Mouse (Mus musculus): ENCODE measurements at regions not wholly inside any gene's neighbourhood (a gene's known extent, or its start where the extent isn't known, plus 50 kb on each side); places are given as distances from the start of the nearest gene placed in this dataset.

- H3K9ac ChIP-seq, result no peak overlapping the region
- WGBS, result 74% methylated on average over 8 of the region's 8 CpGs
These were observed 553.6 kb upstream of the Tmpo start for GRCm38 (mm10) chr10:91734691-91735090.

DNA sequence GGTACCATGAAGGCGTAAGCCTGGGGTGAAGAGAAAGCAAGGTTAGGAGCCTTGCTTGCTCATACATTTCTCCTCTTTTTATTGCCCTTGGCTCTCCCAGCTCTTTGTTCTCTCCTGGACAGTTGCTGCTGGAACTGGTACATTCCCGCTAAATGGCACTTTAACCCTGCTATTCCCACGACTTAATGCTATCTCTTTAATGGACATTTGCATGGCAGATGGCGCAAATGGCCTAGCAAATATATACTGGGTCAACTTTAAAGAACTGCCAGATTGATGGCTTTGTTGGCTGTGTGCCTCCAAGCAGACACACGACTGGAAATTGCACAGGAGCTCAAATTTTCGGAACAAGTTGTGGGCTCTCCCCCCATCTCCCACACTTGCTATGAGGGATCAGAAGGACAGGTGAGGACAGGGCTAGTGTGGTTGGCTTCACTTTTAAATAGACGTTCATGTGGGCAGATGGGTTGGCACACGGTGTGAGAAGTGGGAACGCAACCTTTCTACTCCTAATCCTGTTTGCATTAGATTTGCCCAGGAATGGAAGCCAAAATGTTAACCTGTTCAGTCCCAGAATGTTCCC lies 551.0 kb upstream of the Tmpo start:
- Histone ChIP-seq H3K9me3 (no peaks in the 10 kb centered on the region), H3K4me2 (replicated peaks) (no peak overlapping the region), H3K27me3 (replicated peaks) (no peaks in the 10 kb centered on the region), H3K9ac (no peak overlapping the region), H3K27ac (no peak overlapping the region), H3K4me3 (replicated peaks) (no peak overlapping the region), H3K36me3 (no peaks in the 10 kb centered on the region), H3K4me1 (replicated peaks) (no peaks in the 10 kb centered on the region)
- WGBS, result 57% methylated on average over 9 of the region's 9 CpGs
- ATAC-seq, result no peak

More at GRCm38 (mm10) chr10:91734691-91735090, 553.6 kb upstream of the Tmpo start:
- Histone ChIP-seq H3K36me3 (no peaks in the 10 kb centered on the region), H3K4me2 (replicated peaks) (no peak overlapping the region), H3K27ac (no peak overlapping the region), H3K4me1 (replicated peaks) (no peaks in the 10 kb centered on the region), H3K4me3 (replicated peaks) (no peak overlapping the region), H3K9me3 (no peaks in the 10 kb centered on the region), H3K27me3 (replicated peaks) (no peaks in the 10 kb centered on the region)
- no peak for ATAC-seq

GRCm38 (mm10) chr10:91730062-91730461 lies 548.9 kb upstream of the Tmpo start:
- Histone ChIP-seq H3K9me3 (no peaks in the 10 kb centered on the region), H3K4me1 (replicated peaks) (no peaks in the 10 kb centered on the region), H3K27me3 (replicated peaks) (no peaks in the 10 kb centered on the region), H3K4me3 (replicated peaks) (no peak overlapping the region), H3K36me3 (no peaks in the 10 kb centered on the region), H3K4me2 (replicated peaks) (no peak overlapping the region), H3K9ac (no peak overlapping the region), H3K27ac (no peak overlapping the region)
- WGBS, result 91% methylated on average over 6 of the region's 6 CpGs
- ATAC-seq, result no peak

- no peak overlapping the region for H3K4me2 ChIP-seq (replicated peaks)
- no peaks in the 10 kb centered on the region for H3K27me3 ChIP-seq (replicated peaks)
- H3K4me3 ChIP-seq (replicated peaks), result no peak overlapping the region
- WGBS, result 84% methylated on average over 9 of the region's 9 CpGs
- no peak overlapping the region for H3K9ac ChIP-seq
- H3K9me3 ChIP-seq, result no peaks in the 10 kb centered on the region
- H3K4me1 ChIP-seq (replicated peaks), result no peaks in the 10 kb centered on the region
- no peaks in the 10 kb centered on the region for H3K36me3 ChIP-seq
- ATAC-seq, result no peak
- H3K27ac ChIP-seq, result no peak overlapping the region
These were observed 538.7 kb upstream of the Tmpo start for GRCm38 (mm10) chr10:91719561-91720371.

DNA sequence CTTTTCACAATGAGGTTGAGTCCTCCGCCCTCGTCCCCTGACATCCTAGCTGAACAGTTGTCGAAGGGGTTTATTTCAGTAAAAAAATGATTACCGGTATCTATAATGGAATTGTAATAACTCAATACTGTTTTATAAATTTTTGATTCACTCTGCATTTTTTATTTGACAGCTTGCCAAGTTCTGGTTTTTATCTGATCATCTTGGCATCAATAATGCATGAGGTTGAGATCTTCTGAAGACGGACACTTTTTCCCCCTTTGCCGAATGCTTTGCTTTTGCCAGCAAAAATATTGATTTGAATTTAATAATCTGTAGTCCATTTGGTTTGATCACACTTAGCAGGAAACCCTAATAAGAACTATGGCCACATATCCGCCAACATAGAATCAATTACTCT lies 535.5 kb upstream of the Tmpo start:
- WGBS, result 91% methylated on average over 7 of the region's 7 CpGs

DNA sequence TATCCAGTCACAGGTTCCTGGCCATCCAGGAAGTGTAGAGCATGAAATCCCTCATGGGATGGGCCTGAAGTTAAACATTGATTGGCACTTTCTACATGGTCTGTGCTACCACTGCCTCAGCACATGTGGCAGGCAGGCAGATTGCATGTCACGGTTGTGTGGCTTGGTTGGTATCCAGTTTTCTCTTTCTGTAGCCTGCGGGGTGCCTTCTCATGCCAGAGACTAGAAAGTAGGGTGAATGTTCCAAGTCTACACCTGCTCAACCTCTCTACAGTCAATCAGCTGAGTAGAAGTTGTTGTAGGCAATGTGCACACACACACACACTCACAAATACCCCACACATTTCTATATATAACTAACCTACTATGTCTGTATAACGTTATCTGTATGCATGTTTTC lies 533.5 kb upstream of the Tmpo start:
- WGBS, result 81% methylated on average over 3 of the region's 3 CpGs
- Histone ChIP-seq H3K27ac (no peak overlapping the region), H3K4me1 (replicated peaks) (no peaks in the 10 kb centered on the region), H3K9me3 (no peaks in the 10 kb centered on the region), H3K9ac (no peak overlapping the region), H3K4me3 (replicated peaks) (no peak overlapping the region), H3K27me3 (replicated peaks) (no peaks in the 10 kb centered on the region), H3K36me3 (no peaks in the 10 kb centered on the region), H3K4me2 (replicated peaks) (no peak overlapping the region)
- no peak for ATAC-seq

More for the DNA sequence above, 535.5 kb upstream of the Tmpo start:
- H3K9me3 ChIP-seq, result no peaks in the 10 kb centered on the region
- no peak overlapping the region for H3K4me2 ChIP-seq (replicated peaks)
- no peak for ATAC-seq
- H3K4me3 ChIP-seq (replicated peaks), result no peak overlapping the region
- no peak overlapping the region for H3K27ac ChIP-seq
- no peaks in the 10 kb centered on the region for H3K4me1 ChIP-seq (replicated peaks)
- no peaks in the 10 kb centered on the region for H3K27me3 ChIP-seq (replicated peaks)
- H3K9ac ChIP-seq, result no peak overlapping the region
- no peaks in the 10 kb centered on the region for H3K36me3 ChIP-seq

GRCm38 (mm10) chr10:91713529-91713928 lies 532.4 kb upstream of the Tmpo start:
- H3K4me1 ChIP-seq (replicated peaks), result no peaks in the 10 kb centered on the region
- H3K9me3 ChIP-seq, result no peaks in the 10 kb centered on the region
- no peak for ATAC-seq
- WGBS, result 44% methylated on average over 7 of the region's 7 CpGs
- no peak overlapping the region for H3K4me2 ChIP-seq (replicated peaks)
- H3K27me3 ChIP-seq (replicated peaks), result no peaks in the 10 kb centered on the region
- H3K36me3 ChIP-seq, result no peaks in the 10 kb centered on the region
- no peak overlapping the region for H3K9ac ChIP-seq
- H3K27ac ChIP-seq, result no peak overlapping the region
- no peak overlapping the region for H3K4me3 ChIP-seq (replicated peaks)

- no peak for ATAC-seq
- Histone ChIP-seq H3K4me2 (replicated peaks) (no peak overlapping the region), H3K27ac (no peak overlapping the region), H3K9ac (no peak overlapping the region), H3K9me3 (no peaks in the 10 kb centered on the region), H3K36me3 (no peaks in the 10 kb centered on the region), H3K27me3 (replicated peaks) (no peaks in the 10 kb centered on the region), H3K4me3 (replicated peaks) (no peak overlapping the region), H3K4me1 (replicated peaks) (no peaks in the 10 kb centered on the region)
- 89% methylated on average over 3 of the region's 3 CpGs for WGBS
These were observed 525.7 kb upstream of the Tmpo start for GRCm38 (mm10) chr10:91706816-91707215.

GRCm38 (mm10) chr10:91704751-91705150 lies 523.6 kb upstream of the Tmpo start:
- no peaks in the 10 kb centered on the region for H3K36me3 ChIP-seq
- H3K4me1 ChIP-seq (replicated peaks), result no peaks in the 10 kb centered on the region
- H3K4me2 ChIP-seq (replicated peaks), result no peak overlapping the region
- H3K27ac ChIP-seq, result no peak overlapping the region
- no peak overlapping the region for H3K9ac ChIP-seq
- no peaks in the 10 kb centered on the region for H3K9me3 ChIP-seq
- H3K27me3 ChIP-seq (replicated peaks), result no peaks in the 10 kb centered on the region
- 57% methylated on average over 3 of the region's 3 CpGs for WGBS
- no peak overlapping the region for H3K4me3 ChIP-seq (replicated peaks)
- no peak for ATAC-seq

- Histone ChIP-seq H3K4me2 (replicated peaks) (no peak overlapping the region), H3K4me1 (replicated peaks) (no peaks in the 10 kb centered on the region), H3K36me3 (no peaks in the 10 kb centered on the region), H3K9ac (no peak overlapping the region), H3K9me3 (no peaks in the 10 kb centered on the region), H3K27ac (no peak overlapping the region), H3K4me3 (replicated peaks) (no peak overlapping the region), H3K27me3 (replicated peaks) (no peaks in the 10 kb centered on the region)
- ATAC-seq, result no peak
- 72% methylated on average over 3 of the region's 3 CpGs for WGBS
These were observed 520.7 kb upstream of the Tmpo start for GRCm38 (mm10) chr10:91701822-91702221.

DNA sequence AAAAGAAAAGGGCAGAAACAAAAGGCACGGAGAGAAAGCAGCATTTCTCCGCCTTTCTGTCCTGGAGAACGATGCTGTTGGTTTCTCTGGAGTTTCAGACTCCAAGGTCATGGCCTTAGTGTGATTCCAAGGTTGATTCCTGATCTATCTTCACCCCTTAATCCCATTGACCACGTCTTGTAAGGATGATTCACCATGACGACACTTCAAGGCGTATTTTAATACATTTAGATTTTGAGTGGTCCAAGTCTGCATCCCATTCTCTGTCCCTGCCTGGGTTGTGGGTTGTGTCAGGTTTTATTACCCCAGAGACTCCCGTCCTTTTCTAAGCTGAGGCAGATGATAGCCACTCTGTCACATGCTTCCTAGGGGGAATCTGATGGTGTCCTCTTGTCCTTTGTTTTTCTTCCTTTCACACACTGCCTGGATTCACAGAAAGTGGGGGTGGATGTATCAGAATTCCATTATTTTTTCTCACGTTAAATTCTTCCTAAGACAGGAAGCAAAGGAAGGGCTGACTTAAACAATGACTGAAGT lies 505.0 kb upstream of the Tmpo start:
- H3K36me3 ChIP-seq, result no peaks in the 10 kb centered on the region
- H3K4me2 ChIP-seq (replicated peaks), result no peak overlapping the region
- H3K9me3 ChIP-seq, result no peaks in the 10 kb centered on the region
- no peak overlapping the region for H3K9ac ChIP-seq
- no peak overlapping the region for H3K27ac ChIP-seq
- H3K4me1 ChIP-seq (replicated peaks), result no peaks in the 10 kb centered on the region
- no peak overlapping the region for H3K4me3 ChIP-seq (replicated peaks)
- 61% methylated on average over 8 of the region's 8 CpGs for WGBS
- no peaks in the 10 kb centered on the region for H3K27me3 ChIP-seq (replicated peaks)
- ATAC-seq, result no peak

DNA sequence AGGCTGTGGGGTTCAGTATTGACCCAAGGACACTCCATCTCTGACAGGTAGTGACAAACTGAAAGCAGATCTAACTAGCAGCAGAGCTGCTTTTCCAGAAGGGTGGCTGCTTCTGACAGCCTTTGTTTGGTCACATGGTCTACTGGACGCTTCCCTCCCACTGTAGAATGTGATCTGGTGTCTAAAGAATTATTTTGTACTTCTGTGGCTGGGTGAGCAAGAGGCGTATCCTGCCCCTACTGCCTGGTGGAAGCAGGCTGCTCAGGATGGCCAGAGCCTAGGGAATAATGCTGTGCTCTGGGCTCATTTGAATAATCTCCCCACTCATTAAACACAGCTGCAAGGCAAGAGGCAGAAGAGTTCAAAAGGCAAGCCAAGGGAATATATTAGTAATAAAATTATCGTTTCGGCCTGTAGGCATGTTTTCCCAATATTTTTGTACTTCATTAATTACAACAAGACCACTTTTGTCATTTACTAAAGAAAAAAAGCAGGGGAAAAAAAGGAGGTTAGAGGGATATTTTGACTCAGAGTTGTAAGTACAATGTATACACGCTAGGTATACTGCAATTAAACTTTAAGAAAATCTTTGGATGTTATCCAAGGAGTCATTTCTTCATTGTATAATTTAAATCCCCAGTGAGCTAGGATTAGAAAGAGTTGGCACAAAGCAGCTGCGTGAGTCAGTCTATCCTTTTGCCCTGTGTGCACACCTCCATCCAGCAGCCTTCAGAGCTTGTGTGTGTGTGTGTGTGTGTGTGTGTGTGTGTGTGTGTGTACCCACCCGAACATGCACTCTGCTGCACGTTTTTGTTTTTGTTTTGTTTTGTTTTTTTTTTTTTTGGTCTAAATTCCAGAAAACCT lies 504.3 kb upstream of the Tmpo start:
- Histone ChIP-seq H3K4me3 (replicated peaks) (no peak overlapping the region), H3K36me3 (no peaks in the 10 kb centered on the region), H3K27ac (no peak overlapping the region), H3K9ac (no peak overlapping the region), H3K4me2 (replicated peaks) (no peak overlapping the region), H3K4me1 (replicated peaks) (no peaks in the 10 kb centered on the region), H3K9me3 (no peaks in the 10 kb centered on the region), H3K27me3 (replicated peaks) (no peaks in the 10 kb centered on the region)
- WGBS, result 59% methylated on average over 8 of the region's 8 CpGs
- peak; percentile 34; the same call in 1 of the 2 replicates for ATAC-seq

All from intestine, embryonic 15.5 days (tissue).